Mouse (Mus musculus) thymus, postnatal 10 days (tissue): Measurements from ENCODE around the gene Clpb.

Experiments
- DNase-seq, 2 experiments: peaks; one replicate each; pipeline ENCODE4 v3.0.0; 2021; ENCODE audit warnings: low spot score in 2 of 2

Clpb gene

DNA sequence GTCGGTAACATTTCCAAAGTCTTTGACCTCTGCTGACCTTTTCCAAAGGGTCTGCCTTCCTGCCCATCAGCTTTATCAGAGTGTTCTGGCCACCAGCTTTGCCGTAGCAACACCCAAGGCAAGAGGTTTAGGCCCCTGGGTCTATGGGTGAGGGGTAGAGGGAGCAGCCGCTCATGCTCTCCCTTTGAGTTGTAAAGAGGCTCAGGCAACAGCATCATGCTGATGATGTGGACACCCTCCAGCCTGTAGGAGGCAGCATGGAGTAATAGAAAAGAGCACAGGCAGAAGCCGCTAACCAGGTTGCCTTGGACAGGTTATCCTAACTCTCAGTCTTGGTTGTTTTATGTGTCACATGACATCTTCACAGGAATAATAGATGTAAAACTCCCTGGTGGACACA lies 61.6 kb downstream of the Clpb start:
- DNase-seq: peak; percentile 36 to 61

DNA sequence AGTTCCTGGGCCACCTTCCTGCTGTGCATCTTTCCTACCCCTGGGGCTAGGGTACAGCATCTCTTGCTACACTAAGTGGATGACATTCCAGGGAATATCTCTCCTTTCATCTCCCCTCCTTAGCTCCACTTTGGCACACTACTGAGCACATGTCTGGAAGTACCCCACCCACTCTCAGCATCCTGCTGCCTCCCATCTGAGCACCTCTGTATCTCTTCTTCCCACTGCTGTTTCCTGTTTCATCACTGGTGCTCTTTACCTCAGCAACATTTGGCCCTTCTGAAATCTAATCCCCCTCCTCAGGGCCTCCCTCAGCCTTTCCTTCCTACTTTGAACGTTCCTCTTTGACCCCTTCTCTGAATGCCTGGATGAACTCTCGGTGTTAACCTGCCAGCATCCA lies 63.5 kb downstream of the Clpb start:
- DNase-seq: no peak

DNA sequence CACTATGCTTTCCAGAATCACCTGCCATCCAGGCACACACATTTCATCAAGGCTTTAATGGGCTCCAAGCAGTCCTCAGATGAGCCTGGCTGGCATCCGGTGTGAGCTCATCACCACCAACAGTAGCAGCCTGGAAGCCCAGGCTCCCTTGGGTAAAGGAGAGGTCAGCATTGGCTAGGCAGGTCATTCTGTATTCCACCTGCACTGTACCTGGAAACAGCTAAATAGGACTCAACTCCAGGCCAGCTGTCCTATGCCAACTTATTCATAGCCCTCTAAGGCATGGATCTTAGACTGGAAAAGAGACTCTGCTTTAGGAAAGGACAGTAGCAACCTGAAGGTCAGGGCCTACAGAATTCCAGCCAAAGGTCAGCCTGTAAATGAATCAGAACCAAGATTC lies 68.7 kb downstream of the Clpb start:
- no peak for DNase-seq

DNA sequence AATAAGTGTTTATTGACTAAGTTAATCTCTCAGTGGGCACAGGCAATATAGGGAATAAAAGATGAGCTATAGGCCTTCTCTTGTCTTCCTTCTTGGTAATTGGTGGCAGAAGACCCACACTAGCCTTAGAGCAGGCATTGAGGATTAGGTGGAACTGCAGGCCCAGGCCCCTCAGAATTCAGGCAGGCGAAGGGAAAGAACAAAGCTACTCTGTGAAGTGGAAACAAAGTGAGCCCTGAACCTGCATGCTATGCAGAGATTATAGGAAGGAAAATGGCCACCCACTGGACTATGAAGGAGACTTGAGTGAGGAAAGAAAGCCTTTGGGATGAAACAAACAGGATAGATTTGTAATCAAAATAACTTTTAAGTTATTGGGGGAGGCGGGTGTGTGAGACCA lies 69.6 kb downstream of the Clpb start:
- no peak for DNase-seq

DNA sequence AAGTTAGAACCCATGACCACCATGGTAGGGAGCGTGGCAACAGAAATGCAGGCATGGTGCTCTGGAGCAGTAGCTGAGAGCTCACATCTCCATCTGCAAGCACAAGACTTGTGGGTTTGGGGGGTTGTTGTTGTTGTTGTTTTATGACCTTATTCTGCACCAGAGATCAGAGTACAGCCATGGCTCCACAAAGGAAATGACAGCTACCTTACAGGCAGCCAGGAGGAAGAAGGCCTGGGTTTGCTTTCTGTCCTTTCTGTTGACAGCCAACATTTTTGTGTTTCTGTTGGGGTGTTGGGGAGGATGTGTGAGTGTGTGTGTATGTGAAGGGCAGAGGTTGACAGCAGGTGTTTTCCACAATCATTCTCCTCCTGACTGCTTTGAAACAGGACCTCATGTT lies 71.9 kb downstream of the Clpb start:
- DNase-seq: peak; percentile 4 to 22

DNA sequence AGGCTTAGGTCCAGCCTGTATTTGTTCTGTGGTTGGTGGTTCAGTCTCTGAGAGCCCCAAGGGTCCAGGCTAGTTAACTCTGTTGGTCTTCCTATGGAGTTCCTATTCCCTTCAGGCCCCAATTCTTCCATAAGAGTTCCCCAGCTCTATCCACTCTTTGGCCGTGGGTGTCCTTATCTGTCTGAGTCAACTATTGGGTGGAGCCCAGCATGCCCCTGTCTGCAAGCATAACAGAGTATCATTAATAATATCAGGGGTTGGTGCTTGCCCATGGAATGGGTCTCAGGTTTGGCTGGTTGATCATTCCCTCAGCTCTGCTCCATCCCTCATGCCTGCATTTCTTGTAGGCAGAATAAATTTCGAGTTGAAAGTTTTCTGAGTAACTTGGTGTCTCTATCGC lies 74.3 kb downstream of the Clpb start:
- DNase-seq: no peak

DNA sequence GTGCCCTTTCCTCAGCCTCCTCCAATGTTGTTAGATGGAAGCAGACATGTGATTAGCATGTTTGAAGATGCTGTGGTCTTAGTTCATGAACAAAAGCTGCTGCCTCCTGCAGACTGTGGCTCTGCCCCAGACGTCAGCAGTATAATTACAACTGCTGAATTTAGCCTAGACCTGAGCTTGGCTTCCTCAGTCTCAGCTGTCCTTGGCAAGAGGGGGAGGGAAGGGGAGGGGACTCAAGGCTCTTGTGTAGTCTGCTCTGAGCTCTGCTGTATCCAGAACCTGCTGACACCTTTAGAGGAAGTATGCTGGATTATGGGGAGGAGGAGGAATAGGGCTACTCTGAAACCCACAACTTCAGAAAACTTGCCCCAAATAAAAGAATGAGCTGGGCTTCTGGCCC lies 76.2 kb downstream of the Clpb start:
- no peak for DNase-seq

DNA sequence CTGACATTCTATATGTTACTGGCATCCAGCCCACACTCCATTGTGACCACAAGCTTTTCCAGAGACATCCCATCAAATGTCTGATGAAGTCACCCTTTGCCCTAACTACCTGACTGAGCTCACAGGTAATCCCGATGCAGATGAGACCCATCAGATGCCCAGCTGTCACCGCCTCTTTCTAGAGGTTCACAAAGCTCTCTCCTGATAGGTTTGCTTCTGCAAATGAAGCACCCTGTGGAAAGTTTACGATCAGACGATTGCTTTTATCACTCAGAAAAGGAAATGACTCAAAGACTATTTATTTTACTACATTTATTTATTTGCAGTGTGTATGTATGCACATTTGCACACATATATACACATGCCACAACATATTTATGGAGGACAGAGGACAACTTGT lies 80.1 kb downstream of the Clpb start:
- no peak for DNase-seq

DNA sequence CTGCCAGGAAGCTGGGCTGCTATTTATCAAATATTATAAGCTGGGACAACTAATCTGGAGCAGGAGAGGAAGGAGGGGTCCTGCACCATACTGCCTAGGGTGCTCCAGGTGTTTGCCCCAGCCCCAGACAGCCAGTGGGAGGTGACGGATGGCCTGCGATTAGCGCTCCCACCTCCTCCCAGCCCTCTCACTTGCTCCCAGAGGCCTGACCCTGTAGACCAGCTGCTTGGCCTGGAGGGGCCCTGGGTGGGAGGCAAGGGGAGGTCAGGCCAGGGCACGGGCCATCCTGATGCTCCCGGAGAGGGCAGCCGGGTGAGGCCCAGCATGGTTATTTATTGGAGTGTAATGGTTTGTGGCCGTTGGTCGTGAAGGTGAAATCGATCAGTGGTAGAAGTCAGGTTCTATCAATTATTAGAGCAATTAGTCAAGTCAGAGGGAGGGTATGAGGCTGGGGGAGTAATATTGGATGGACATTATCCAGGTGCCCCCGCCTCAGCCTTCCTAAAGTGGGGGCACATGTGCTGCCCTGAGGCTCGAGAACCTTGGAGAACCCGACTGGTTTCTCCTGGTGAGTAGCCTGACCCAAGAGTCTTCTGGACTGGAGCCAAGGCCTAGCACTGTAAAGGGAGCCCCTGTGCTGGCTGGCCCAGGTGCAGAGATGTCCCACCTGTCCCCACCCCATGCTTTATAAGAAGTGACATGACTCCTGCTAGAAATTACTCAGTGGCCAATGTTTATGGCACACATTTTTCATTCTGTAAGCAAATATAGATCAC lies 83.3 kb downstream of the Clpb start:
- DNase-seq: no peak

DNA sequence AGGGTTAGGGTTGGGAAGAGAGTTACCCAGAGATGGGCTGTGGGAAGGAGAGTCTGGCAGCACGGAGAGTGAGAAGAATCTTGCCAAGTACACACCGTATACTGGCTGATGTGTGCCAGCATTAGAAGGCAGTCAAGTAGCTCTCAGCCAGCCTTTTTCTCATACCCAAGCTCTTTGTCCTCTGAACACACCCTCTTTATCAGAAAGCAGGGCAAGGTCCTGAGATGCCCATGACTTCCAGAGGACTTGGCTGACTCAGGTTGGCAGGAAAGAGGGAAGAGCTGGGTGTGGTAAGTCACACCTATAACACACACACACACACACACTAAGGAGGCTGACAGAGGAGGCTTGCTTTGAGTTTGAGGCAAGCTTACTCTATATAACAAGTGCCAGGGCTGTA lies 86.8 kb downstream of the Clpb start:
- no peak for DNase-seq

DNA sequence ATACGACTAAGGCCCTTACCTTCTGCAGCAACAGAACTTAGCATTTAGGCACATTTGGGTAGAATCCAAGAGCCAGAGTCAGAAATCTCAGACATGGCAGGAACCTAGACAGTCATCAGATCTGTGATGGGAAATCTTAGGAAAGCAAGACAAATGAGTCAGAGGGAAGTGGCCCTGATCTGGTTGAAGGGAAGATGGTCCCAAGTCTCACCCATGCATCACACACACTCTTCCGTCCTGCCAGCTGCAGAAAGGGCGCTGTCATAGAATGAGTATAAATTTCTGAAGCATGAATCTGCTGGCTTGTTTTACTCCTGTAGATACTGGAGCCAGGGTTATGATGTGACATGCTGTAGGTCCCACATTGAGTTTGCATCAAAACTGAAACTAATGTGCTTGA lies 88.9 kb downstream of the Clpb start:
- no peak for DNase-seq

DNA sequence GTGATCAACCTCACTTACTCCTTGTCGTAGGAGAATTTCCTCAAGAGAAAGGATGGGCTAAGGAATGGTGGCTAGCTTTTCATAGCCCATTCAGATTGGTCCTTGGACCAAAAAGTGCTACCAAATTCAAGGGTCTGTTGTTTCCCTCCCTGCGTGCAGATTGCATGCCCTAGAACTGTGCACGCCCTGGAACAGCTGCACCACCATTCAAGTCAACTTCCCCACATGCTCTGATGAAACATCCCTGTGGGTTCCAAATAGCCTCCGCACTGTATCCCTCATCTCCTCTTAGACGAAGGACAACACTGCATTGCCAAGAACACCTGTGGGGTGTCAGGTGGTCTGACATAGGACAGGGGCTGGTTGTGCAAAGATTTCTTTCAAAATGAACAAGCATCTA lies 90.1 kb downstream of the Clpb start:
- DNase-seq: no peak

DNA sequence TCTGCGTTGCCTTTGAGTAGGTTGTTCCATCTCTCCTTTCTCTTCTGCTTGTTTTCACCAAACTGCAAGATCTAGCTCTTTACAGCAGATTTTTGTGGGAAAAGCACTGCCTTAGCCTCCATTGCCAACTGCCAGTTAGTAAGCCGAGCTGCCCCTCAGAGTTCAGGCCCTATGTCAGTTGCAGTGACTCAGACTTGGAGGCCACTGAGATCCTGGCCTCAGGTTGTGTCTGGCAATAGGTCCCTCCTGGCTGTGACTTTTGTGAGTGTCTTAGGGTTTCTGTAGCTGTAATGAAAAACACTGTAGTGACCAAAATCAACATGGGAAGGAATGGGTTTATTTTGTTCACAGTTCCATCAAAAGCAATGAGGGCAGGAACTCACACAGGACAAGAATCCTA lies 91.0 kb downstream of the Clpb start:
- DNase-seq: no peak

DNA sequence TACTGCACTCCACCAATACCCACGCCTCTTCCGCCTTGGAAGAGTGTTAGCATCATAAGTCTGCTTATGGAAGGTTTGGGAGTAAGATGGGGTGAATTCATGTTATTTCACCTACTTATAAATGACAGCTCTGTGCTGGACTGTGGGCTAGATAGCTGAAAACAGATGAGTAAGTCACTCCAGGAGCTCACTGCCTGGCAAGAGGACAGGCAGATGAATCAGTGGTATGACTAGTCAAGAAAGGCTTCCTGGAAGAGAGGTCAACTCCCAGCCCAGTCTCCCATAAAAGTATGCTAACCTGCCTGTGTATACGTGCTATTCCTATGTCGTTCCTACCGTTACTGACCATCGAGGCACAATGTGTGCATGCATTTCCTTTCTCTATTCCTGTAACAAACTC lies 91.9 kb downstream of the Clpb start:
- DNase-seq: no peak

DNA sequence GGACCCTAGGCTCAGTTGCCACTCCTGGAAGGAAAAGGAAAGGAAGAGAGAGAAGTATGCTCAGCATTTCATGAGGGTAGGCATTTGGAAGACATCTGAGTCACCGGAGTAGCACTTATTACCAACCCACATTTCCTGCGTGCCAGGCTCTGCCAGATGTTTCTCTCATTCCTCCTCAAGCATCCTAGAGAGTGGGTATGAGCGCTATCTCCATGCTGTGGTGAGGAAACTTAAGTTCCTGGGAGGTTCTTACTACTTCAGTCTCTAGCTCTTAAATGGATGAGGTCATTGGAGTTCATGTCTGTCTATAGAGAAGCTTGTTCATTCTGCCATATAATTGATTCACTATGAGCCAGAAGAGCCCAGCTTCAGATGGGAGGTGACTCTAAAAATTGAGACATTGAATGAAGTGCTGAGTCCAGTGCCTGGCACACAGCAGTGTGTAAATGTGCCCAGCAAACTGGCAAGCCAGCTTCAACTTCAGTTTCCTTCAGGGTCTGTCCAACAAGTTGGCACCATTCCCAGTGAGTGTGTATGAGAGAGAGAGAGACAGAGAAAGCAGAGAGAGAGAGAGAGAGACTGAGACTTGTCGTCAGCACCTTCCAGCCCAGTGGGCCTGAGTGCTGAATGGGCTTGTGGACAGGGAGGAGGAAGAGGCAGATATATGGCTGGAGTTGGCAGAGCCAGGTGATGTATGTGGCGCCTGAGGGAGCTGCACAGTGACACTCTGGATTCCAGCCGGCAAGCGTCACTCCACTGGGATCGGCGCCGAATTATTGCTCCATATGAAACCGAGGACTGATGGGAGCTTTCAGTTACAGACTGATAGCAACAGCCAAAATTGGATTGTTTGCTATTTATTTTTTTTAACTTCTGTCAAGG lies 98.7 kb downstream of the Clpb start:
- DNase-seq: no peak

DNA sequence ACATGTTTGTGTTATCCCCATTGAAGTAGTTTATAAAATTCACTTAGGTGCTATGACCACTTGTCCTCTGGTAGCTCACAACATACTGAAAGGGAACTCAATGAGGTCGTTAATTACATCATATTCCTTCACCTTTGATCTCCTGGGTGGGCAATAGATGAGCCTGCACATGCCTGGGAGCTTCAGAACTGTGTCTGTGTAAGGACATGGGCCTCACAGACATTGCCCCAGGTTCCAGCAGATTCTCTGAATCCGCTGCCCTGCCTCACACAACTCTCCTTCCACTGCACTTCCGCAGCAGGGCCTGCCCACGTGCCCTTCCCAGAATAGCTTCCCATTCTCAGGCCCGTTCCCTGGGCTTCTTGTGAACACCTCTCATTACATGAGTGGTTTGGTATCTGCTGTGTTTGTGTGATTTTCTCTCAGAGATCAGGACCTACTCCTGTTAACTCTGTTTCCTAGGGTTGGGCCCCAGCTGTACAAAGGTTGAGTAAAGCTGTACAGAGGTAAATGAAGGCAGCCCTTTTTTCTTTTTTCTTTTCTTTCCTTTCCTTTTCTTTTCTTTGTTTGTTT lies 104.0 kb downstream of the Clpb start:
- no peak for DNase-seq

DNA sequence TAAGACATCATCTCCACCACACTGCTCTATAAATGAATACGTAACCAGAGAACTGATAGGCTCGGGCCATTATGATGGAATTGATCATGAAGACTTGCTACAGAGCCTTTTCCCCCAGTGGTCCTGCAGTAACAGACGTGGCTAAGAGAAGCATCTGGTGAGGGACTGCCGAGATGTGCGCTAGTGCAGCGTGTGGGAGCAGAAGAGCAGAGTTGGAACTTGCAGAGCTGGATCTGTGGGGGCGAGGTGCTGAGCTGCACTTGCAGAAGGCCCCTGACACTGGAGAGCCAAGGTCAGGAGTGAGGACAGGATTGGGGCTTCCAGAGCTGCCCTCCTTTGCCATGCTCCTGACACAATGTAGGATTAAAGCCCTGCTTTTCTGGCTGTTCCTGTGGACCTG lies 106.6 kb downstream of the Clpb start:
- DNase-seq: no peak

DNA sequence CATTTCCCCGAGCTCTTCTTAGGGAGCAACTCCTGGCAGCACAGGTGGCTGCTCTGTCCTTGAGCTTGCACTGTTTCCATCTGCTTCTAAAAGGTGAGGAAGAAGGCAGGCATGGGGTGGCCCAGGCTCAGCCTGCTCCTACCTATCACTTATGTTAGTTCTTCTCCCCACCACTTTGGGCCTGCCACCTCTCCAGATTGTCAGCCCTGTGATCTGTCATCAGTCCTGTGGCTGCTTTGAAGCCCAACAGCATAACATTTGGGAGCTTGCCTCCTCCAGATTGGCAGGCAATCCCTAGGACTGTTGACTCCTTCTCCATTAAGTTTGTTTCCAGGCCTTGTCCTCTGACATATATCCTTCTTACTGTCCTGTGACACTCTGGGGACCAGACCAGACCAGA lies 108.2 kb downstream of the Clpb start:
- no peak for DNase-seq

DNA sequence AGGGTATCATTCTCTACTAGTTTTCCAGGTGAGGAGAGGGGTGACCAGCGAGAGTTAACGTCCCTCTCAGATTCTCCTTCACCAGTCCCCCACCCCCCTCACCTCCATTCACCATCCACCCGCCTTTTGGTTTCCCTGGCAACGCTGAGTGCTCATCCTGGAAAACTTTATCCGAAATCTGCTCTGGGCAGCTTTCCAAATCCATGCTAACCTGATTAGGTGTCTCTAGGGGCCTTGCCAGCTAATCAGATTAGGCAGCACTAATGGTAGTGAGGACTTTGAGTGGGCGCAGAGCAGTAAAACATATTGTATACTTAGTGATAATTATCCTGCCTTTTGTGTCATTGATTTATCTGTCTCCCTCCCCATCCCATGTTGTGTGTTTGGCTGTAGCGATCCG lies 109.3 kb downstream of the Clpb start:
- no peak for DNase-seq

DNA sequence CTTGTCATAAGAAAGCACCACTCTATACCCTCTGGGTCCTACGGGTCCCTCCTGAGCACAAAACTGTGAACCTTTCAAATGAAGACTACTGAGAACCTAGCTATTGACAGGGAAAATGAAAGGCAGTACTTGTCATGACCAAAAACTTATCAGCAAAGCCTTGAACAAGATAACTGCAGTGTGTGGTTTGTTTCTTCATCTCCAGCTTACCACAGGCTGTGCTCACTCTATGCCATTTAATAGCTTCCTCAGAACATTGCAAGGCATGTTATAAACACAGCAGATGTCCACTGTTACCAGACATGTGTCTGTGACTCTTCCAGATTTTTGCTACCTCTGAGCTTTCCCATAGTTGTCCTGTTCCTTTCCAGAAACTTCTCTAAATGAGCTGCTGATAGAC lies 113.6 kb downstream of the Clpb start:
- DNase-seq: no peak

DNA sequence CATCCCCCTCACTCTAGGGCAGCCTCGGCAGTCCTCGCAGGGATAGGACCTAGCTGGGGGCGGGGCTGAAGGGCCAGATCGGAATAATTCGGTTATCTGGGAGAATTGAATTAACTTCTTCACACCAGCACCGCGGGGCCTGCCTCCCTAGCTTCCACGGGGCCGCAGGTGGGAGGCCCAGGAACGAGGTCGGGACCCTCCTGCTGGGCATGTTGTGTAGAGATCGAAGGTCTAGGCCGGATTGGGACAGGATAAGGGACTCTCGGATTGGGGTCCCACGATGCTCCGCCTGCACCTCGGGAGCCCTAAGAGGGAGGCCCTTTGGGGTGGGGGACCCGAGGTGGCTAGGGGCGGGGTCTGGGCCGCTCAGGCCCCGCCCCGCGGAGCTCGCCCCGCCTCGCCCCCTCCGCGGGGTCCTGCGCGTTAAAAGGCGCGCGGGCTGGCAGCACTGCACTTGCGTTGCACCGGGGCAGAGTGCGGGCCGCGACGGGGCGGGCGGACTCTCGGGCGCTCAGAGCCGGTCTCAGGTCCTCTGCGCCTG lies 154.5 kb downstream of the Clpb start, which contains the start of gene Phox2a:
Gene Phox2a, plus strand, starts transcription at position 453 of the 541 bp plus-strand sequence.
- no peak for DNase-seq

DNA sequence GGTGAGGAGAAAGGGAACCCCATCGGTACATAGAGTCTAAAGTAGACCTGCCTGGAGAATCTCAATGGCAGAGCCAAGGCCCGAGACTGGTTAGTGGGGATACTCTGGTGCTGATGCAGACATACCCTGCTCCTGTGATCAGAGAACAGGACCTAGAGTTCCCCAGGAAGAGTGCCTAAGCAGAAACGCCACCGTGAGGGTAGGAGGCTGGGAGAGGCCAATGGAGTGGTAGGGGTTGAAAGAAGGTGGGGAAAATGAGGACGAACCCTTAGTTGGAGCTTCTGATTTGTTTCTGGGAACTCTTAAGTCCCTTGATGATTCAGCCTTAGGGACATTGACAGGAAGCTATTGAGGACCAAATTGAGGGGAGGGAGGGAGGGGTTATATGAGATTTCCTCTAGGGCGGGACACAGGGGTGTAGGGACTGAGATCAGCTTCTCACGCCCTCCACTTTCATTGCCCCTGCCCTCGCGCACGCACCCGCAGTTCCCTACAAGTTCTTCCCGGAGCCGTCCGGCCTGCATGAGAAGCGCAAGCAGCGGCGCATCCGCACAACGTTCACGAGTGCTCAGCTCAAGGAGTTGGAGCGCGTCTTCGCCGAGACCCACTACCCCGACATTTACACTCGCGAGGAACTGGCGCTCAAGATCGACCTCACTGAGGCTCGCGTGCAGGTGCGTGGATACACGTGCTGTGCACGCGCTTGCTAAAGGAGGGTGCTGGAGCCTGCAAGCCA lies 157.0 kb downstream of the Clpb start:
- DNase-seq: no peak
